Mouse (Mus musculus) liver, embryonic 11.5 days (tissue): ENCODE results near the gene Ctcfl. TPM values are rescaled to one million over a fixed set of nuclear protein-coding genes. Genes with fewer than 3 reads are reported as not detected.
"Not testable (repeated sequence)": the region's sequence is repeated elsewhere in the genome, so short reads cannot be mapped to it uniquely, and the experiment has no call there.

Experiments
- ATAC-seq: fragments of 200-750 bp; cut with Nextera tagmentation; replicated peaks from 2 replicates; pipeline ENCODE4 v1.8.0; 2017; ENCODE audit warnings: moderate number of reproducible peaks, mild to moderate bottlenecking, moderate TSS enrichment, moderate library complexity; ENCODE audit not compliant: low FRiP score
- DNase-seq: peaks from one replicate; pipeline ENCODE4 v3.0.0-alpha.2; 2017; ENCODE audit warnings: low spot score
- H3K27ac ChIP-seq: fragments of 300-500 bp; sonication (generic); 2 replicates; pipeline ENCODE4 v1.5.1; 2014; ENCODE audit warnings: mild to moderate bottlenecking, low read depth, low read length, control low read depth
- H3K27me3 ChIP-seq: fragments of 300-500 bp; sonication (generic); replicated peaks from 2 replicates; pipeline ENCODE4 v1.6.1; 2014; ENCODE audit warnings: low read length, mixed read lengths; ENCODE audit not compliant: control insufficient read depth, insufficient read depth
- H3K36me3 ChIP-seq: fragments of 300-500 bp; sonication (generic); 2 replicates; pipeline ENCODE4 v1.6.1; 2014; ENCODE audit warnings: mild to moderate bottlenecking, low read length, moderate library complexity, mixed read lengths; ENCODE audit not compliant: control insufficient read depth, insufficient read depth
- H3K4me1 ChIP-seq: fragments of 300-500 bp; sonication (generic); replicated peaks from 2 replicates; pipeline ENCODE4 v1.6.1; 2014; ENCODE audit warnings: low read length, mixed read lengths; ENCODE audit not compliant: control insufficient read depth, insufficient read depth
- H3K4me2 ChIP-seq: fragments of 300-500 bp; sonication (generic); 2 replicates; pipeline ENCODE4 v1.6.1; 2014; ENCODE audit warnings: mild to moderate bottlenecking, control low read depth, moderate library complexity
- H3K4me3 ChIP-seq: fragments of 300-500 bp; sonication (generic); 2 replicates; pipeline ENCODE4 v1.5.1; 2014; ENCODE audit warnings: low read depth, low read length, control low read depth
- H3K9ac ChIP-seq: fragments of 300-500 bp; sonication (generic); 2 replicates; pipeline ENCODE4 v1.6.1; 2014; ENCODE audit warnings: low read depth, low read length, control low read depth
- H3K9me3 ChIP-seq: fragments of 300-500 bp; sonication (generic); 2 replicates; pipeline ENCODE4 v1.6.1; 2016; ENCODE audit warnings: low read length, inconsistent platforms, mixed read lengths; ENCODE audit not compliant: control insufficient read depth
- WGBS: fragments of 180-500 bp; shearing (Covaris S2); extraction: QIAGEN DNeasy Blood & Tissue Kit; methylation state at CpG from one replicate; pipeline ENCODE4 v1.1.7; 2014; 5-methylcytosine and 5-hydroxymethylcytosine counted together
- polyA plus RNA-seq: library from polyadenylated mRNA; unstranded; fragments of >200 nt; fragmentation: Nextera tagmentation; extraction: Ambion mirVana; gene quantifications from 2 replicates; pipeline ENCODE4 v1.2.1, GENCODE M21; 2014

Ctcfl gene
- polyA plus RNA-seq, 1 experiment from 2014 or later = 0.07 TPM

GRCm38 (mm10) chr2:173108509-173109190 lies 10.7 kb downstream of the Ctcfl start:
- Histone ChIP-seq H3K36me3 (no peaks in the 10 kb centered on the region), H3K27ac (no peak overlapping the region), H3K9ac (no peak overlapping the region), H3K4me2 (no peak overlapping the region), H3K4me3 (no peak overlapping the region), H3K27me3 (peaks cover 7% of the 10 kb centered on the region; the same call in 1 of the 2 replicates), H3K4me1 (no peaks in the 10 kb centered on the region), H3K9me3 (no peaks in the 10 kb centered on the region)
- DNase-seq (no peak), ATAC-seq (no peak)
- WGBS = 61% methylated on average over 6 of the region's 6 CpGs

- no peaks in the 10 kb centered on the region for H3K4me1 ChIP-seq
- ATAC-seq (0 out of 2 replicates have a peak, but pooled peaks have one; percentile 29), DNase-seq (peak; percentile 43)
- H3K9me3 ChIP-seq = no peaks in the 10 kb centered on the region
- H3K9ac ChIP-seq = no peak overlapping the region
- no peaks in the 10 kb centered on the region for H3K36me3 ChIP-seq
- no peak overlapping the region for H3K4me2 ChIP-seq
- H3K4me3 ChIP-seq = no peak overlapping the region
- peaks cover 7% of the 10 kb centered on the region; the same call in 1 of the 2 replicates for H3K27me3 ChIP-seq
- 18% methylated on average over 14 of the region's 14 CpGs for WGBS
- H3K27ac ChIP-seq = no peak overlapping the region
These were observed 12.2 kb downstream of the Ctcfl start for GRCm38 (mm10) chr2:173106889-173107785.

GRCm38 (mm10) chr2:173106409-173106808 lies 12.9 kb downstream of the Ctcfl start:
- Histone ChIP-seq H3K27me3 (peaks cover 11% of the 10 kb centered on the region; the same call in 1 of the 2 replicates), H3K4me1 (no peaks in the 10 kb centered on the region), H3K9me3 (no peaks in the 10 kb centered on the region), H3K9ac (no peak overlapping the region), H3K4me3 (no peak overlapping the region), H3K36me3 (no peaks in the 10 kb centered on the region), H3K27ac (no peak overlapping the region), H3K4me2 (no peak overlapping the region)
- WGBS = 82% methylated on average over 9 of the region's 9 CpGs
- DNase-seq (no peak), ATAC-seq (no peak)

GRCm38 (mm10) chr2:173097337-173097736 lies 22.0 kb downstream of the Ctcfl start:
- not testable (repeated sequence) for H3K4me2 ChIP-seq, H3K4me1 ChIP-seq, H3K4me3 ChIP-seq, H3K27me3 ChIP-seq, DNase-seq, ATAC-seq, H3K9me3 ChIP-seq, H3K9ac ChIP-seq, H3K36me3 ChIP-seq, H3K27ac ChIP-seq
- WGBS = 84% methylated on average over 10 of the region's 10 CpGs

GRCm38 (mm10) chr2:173089437-173089836 lies 29.9 kb downstream of the Ctcfl start:
- WGBS = 16% methylated on average over 6 of the region's 6 CpGs
- no peak overlapping the region for H3K27ac ChIP-seq
- ATAC-seq = peak; percentile 69

GRCm38 (mm10) chr2:173087405-173087804 lies 31.9 kb downstream of the Ctcfl start:
- Histone ChIP-seq H3K9ac (no peak overlapping the region), H3K4me1 (peaks cover 6% of the 10 kb centered on the region; the same call in 1 of the 2 replicates), H3K9me3 (no peaks in the 10 kb centered on the region), H3K27me3 (no peaks in the 10 kb centered on the region), H3K4me3 (no peak overlapping the region), H3K36me3 (no peaks in the 10 kb centered on the region), H3K27ac (no peak overlapping the region), H3K4me2 (no peak overlapping the region)
- no peak for ATAC-seq
- no peak for DNase-seq
- 64% methylated on average over 13 of the region's 13 CpGs for WGBS

More at GRCm38 (mm10) chr2:173089437-173089836, 29.9 kb downstream of the Ctcfl start:
- Histone ChIP-seq H3K9ac (no peak overlapping the region), H3K4me1 (no peaks in the 10 kb centered on the region), H3K36me3 (no peaks in the 10 kb centered on the region), H3K27me3 (no peaks in the 10 kb centered on the region), H3K9me3 (no peaks in the 10 kb centered on the region), H3K4me2 (no peak overlapping the region), H3K4me3 (no peak overlapping the region)
- DNase-seq = peak; percentile 77

- Histone ChIP-seq H3K27ac (no peak overlapping the region), H3K9me3 (no peaks in the 10 kb centered on the region), H3K4me1 (peaks cover 6% of the 10 kb centered on the region; the same call in 1 of the 2 replicates), H3K4me3 (no peak overlapping the region), H3K36me3 (no peaks in the 10 kb centered on the region), H3K4me2 (no peak overlapping the region), H3K27me3 (no peaks in the 10 kb centered on the region), H3K9ac (no peak overlapping the region)
- DNase-seq = no peak
- WGBS = 82% methylated on average over 9 of the region's 9 CpGs
- no peak for ATAC-seq
These were observed 33.6 kb downstream of the Ctcfl start for GRCm38 (mm10) chr2:173085763-173086162.

GRCm38 (mm10) chr2:173084871-173085270 lies 34.5 kb downstream of the Ctcfl start:
- H3K27ac ChIP-seq = no peak overlapping the region
- peaks cover 10% of the 10 kb centered on the region; the same call in 1 of the 2 replicates for H3K4me1 ChIP-seq

More at GRCm38 (mm10) chr2:173084871-173085270, 34.5 kb downstream of the Ctcfl start:
- Histone ChIP-seq H3K36me3 (no peaks in the 10 kb centered on the region), H3K4me2 (no peak overlapping the region), H3K4me3 (no peak overlapping the region), H3K27me3 (no peaks in the 10 kb centered on the region; the same call in 1 of the 2 replicates), H3K9me3 (no peaks in the 10 kb centered on the region), H3K9ac (no peak overlapping the region)
- no peak for DNase-seq
- no peak for ATAC-seq
- WGBS = 95% methylated on average over 11 of the region's 11 CpGs
